In genomic region chr7:130174525-130174924, GRCm38 (mm10) we compare ENCODE assay signal across 9 mouse cellular contexts.
DNase-seq lines count a peak whose midpoint lies in the region; ATAC-seq and TF ChIP-seq lines count a peak whose summit lies in the region.
"Had no signal": no experiment of that assay in that cellular context is flagged by ENCODE, and none has a peak within 500 bp of the region (broad histone marks: within the 10 kb centered on the region; RNA-seq: fewer than 3 reads in every experiment).

No protein-coding gene starts in this region.

- peaks cover 3% of the 10 kb centered on the region for H3K4me1 ChIP-seq in lung, adult 2 months (ENCODE audit: control insufficient read depth, insufficient read depth, low read length)

- 35% methylated on average over 7 of the region's 7 CpGs for WGBS in lung, adult 2 months

- no peak overlapping the region for H3K4me3 ChIP-seq in lung, adult 2 months (replicated peaks; ENCODE audit: extremely low read depth, low read depth, low read length)

- no peak for ATAC-seq in erythroblast, adult 5-6 weeks (replicated peaks; ENCODE audit: low FRiP score, poor library complexity, severe bottlenecking)

- no peak for TF ChIP-seq POLR2A in lung, adult 2 months (IDR thresholded peaks at IDR 0.05; ENCODE audit: borderline replicate concordance, extremely low read depth, low read depth, low read length)

- peak; percentile 50 for DNase-seq in adrenal gland, adult 2 months
- no peak for DNase-seq in adrenal gland, adult 8-10 months
- DNase-seq in right cerebral cortex, adult 18-20 months: peak; percentile 14
- no peak for DNase-seq in right cerebral cortex, postnatal 25 days
- peak; percentile 36 for DNase-seq in lung, adult 2 months
- no peak for DNase-seq in retina, postnatal 1 day
- no peak for DNase-seq in layer of hippocampus, adult 9-10 months (ENCODE audit: low spot score)
- DNase-seq: thymus, postnatal 14 days had no signal

- no peak for TF ChIP-seq CTCF in lung, adult 2 months (IDR thresholded peaks at IDR 0.05; ENCODE audit: insufficient read depth, low read length)

Comparison
In these comparisons a context has a peak if more than half of its experiments do, and no peak if none do; other contexts are left out.
1. DNase-seq: peak in adrenal gland, adult 2 months (single experiment), right cerebral cortex, adult 18-20 months (single experiment) and lung, adult 2 months (single experiment); none in adrenal gland, adult 8-10 months (single experiment), right cerebral cortex, postnatal 25 days (single experiment), retina, postnatal 1 day (single experiment) and layer of hippocampus, adult 9-10 months (single experiment).